Mouse (Mus musculus) layer of hippocampus, adult 8-10 months (tissue): ENCODE results near the gene Pnldc1. TPM values are rescaled to one million over a fixed set of nuclear protein-coding genes. Genes with fewer than 3 reads are reported as not detected.
"Not testable (repeated sequence)": the region's sequence is repeated elsewhere in the genome, so short reads cannot be mapped to it uniquely, and the experiment has no call there.

Experiments used
- DNase-seq, 2 experiments: peaks; one replicate each; pipeline ENCODE4 v3.0.0; 2022; ENCODE audit warnings: low spot score in 2 of 2
- total RNA-seq, 4 experiments: library from RNA; stranded (reverse); gene quantifications; 2 replicates each; pipeline ENCODE4 v1.2.4; 2022

Pnldc1 gene
- total RNA-seq, 4 experiments from 2014 or later, result 1.6 to 5.0 (median 2.8) TPM

GRCm38 (mm10) chr17:12910391-12910790 lies 361 bp upstream of the Pnldc1 start:
- no peak for DNase-seq

GRCm38 (mm10) chr17:12906436-12906835 lies 3.6 kb downstream of the Pnldc1 start:
- DNase-seq, result no peak

GRCm38 (mm10) chr17:12905810-12906209 lies 4.2 kb downstream of the Pnldc1 start:
- DNase-seq, result no peak

- no peak for DNase-seq
Observed at GRCm38 (mm10) chr17:12904349-12904748, 5.7 kb downstream of the Pnldc1 start.

DNA sequence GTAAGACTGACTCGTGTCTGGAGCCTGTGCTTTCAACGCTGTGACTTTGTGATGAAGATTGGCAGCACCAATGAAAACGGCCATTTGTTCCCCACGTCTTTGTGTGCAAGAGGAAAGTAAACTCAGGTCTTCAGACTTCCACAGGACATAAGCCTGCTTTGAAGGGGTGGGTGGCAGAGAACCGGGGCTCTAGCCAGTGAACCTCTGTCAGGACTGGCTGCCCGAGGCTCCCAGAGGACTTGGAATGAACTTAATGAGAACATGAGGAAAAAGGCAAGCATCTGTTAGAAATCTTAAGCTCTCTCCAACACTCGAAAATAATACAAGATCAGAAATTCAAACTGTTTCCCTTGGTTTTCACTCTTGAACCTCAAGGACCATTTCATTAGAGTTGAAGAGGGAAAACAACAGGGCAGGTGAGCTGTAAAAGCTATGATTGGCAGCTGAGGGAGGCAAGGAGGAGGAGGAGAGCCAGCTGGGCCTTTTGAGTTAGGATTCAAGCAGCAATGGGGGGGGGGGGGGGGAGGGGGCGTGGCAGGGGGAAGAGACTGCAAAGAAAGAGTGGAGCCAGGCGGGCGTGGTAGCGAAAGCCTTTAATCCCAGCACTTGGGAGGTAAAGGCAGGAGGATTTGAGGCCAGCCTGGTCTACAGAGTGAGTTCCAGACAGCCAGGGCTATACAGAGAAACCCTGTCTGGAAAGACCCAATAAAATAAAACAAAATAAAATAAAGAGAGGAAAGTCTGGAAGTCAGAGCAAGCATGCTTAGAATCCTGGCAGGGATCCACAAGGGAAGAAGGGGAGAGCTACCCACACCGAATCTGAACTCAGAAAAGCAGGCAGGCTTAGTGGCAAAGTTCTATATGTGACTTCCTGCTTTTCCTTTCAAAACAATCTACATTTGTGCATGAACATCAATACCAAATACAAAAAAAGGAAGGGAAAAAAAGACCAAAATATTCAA lies 6.4 kb downstream of the Pnldc1 start:
- no peak for DNase-seq

- DNase-seq, result no peak
Observed at GRCm38 (mm10) chr17:12902291-12902690, 7.7 kb downstream of the Pnldc1 start.

DNA sequence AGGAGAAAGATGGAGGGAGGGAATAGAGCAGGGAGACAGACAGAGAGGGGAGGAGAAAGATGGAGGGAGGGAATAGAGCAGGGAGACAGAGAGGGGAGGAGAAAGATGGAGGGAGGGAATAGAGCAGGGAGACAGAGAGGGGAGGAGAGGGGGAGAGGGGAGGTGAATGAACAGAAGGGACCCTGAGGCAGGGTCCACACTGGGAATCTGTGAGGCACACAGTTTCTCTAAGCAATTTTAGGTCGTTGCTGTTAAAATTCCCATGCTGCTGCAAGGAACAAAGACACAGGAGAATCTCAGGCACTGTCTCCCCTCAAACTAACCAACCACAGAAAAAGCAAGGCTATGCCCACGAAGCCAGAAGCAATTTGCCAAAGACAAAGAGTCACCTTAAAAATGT lies 11.4 kb downstream of the Pnldc1 start:
- not testable (repeated sequence) for DNase-seq

DNA sequence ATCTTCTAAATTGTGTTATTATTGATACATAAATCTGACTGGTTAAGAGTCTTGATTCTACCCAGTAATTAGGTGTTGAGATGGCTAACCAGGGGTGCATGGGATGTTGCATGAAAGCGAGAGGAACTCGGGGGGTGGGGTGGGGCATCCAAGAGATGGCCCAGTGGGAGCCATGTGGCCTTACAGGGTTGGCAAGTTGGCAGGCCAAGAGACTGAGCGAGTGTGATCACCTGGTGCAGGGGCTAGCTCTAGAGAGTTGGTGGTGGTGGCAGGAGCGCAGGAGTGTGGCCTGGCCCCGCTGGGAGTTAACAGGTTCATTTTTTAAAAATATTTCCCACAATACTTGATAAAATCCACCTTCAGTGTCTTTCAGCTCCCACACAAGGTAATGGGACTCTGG lies 12.4 kb downstream of the Pnldc1 start:
- no peak for DNase-seq

GRCm38 (mm10) chr17:12892033-12892432 lies 18.0 kb downstream of the Pnldc1 start:
- no peak for DNase-seq

- no peak for DNase-seq
Observed at GRCm38 (mm10) chr17:12891054-12891453, 19.0 kb downstream of the Pnldc1 start.

GRCm38 (mm10) chr17:12887021-12887775 lies 22.8 kb downstream of the Pnldc1 start:
- no peak for DNase-seq

GRCm38 (mm10) chr17:12886620-12887019 lies 23.4 kb downstream of the Pnldc1 start:
- DNase-seq, result no peak

- no peak for DNase-seq
Observed at GRCm38 (mm10) chr17:12881216-12881615, 28.8 kb downstream of the Pnldc1 start.

- peak; percentile 71 to 86 for DNase-seq
Observed at GRCm38 (mm10) chr17:12880178-12880577, 29.9 kb downstream of the Pnldc1 start.

DNA sequence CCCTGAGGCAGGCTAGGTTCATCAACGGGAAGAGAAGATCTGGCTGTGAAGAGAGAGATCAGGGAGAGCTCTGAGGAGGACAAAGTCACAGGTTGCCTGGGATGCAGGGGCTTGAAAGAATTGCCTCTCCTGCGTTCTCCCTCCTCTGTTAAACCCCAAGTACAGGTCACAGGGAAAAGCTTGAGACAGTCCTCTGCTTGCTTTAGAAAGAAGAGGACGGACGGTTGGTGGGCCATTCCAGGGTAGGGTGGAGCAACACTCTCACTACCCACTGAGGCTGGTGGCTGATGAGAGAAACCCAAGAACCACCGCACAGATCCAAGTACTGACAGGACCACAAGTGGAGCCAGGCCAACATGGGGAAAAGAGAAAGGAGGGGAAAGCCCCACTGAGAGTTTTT lies 34.3 kb downstream of the Pnldc1 start, which contains the start of gene Mrgprh:
TSS of gene Mrgprh (plus strand) at position 301 of the 400 bp plus-strand sequence.
- no peak for DNase-seq

DNA sequence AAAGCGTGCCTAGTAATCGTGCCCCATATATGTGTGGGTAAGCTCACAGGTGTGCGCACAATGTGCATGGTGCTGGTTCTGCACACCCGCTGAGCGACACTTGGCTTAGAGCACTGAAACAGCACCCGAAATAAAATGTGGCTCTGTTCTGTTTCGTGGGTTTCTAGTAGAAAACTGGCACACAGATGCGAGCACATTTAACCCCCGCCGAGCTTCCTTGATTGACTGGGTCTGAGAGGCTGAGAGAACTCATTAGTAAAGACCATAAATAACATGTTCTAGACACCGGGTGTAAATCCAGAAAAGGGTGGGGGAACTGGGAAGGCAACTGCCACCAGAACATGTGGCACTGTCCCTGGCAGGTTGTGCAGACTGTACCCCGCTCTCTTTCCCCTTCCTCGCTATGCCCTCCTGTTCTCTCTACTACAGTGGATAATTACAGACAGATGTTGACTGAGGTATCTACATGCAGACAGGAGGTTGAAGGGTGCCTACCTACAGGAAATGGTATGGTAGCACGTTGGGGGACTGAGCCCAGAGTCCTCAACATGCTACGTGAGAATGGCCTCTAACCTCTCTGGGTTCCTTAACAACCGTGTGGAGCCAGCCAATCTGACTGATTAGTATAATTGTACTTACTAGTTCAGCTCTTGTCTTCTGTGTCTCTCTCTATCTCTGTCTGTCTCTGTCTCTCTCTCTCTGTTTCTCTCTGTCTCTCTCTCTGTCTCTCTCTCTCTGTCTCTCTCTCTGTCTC lies 37.6 kb downstream of the Pnldc1 start:
- DNase-seq, result peak; percentile 47 to 54

- no peak for DNase-seq
Observed at GRCm38 (mm10) chr17:12868640-12869039, 41.4 kb downstream of the Pnldc1 start.

DNA sequence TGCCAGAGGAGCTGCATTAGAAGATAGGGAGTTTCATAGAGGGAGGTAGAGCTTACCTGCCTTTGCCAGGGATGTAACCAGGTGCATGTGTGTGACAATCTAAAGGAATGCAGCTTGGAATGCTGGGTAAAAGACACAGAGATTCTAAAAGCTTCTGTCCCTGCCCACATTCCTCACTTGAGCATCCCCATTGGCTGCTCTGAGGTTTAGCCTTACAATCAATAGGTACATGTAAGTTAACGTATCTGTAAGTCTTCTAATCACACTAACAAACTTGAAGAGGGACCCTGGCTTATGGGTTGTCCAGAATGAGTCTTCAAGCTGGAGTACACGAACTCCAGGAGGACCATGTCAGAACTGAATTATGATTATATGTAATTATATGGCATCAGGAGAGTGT lies 42.0 kb downstream of the Pnldc1 start, which contains the start of gene Mas1:
TSS of gene Mas1 (minus strand) at position 101 of the 400 bp plus-strand sequence.
- DNase-seq, result no peak

- no peak for DNase-seq
Observed at GRCm38 (mm10) chr17:12866853-12867252, 43.2 kb downstream of the Pnldc1 start.

DNA sequence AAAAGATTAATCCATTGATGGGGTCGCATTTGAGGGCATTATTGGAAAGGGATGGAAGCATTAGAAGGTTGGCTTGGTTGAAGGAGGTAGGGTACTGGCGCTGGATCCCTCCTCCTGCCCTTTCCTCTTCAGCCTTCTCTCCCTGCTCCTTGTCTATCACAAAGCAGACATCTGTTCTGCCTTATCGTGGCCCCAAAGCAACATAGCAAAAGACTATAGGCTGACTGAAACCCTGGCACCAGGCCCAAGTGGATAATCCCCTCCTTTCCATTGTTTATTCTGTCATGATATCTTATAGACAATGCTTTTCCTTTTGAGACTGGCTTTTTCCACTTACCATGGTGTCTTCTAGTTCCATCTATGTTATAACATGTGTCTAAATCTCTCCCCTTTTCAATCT lies 44.6 kb downstream of the Pnldc1 start:
- DNase-seq, result no peak

- DNase-seq, result no peak
Observed at GRCm38 (mm10) chr17:12864111-12864510, 45.9 kb downstream of the Pnldc1 start.
